Mouse (Mus musculus) heart, postnatal 0 days (tissue): Measurements from ENCODE around the gene Mpeg1.

Experiments used
- CTCF ChIP-seq: IDR thresholded peaks from 2 replicates; pipeline ENCODE4 v1.5.1; 2016; ENCODE audit warnings: antibody characterized with exemption, control low read depth, low read depth
- EP300 ChIP-seq: IDR thresholded peaks from 2 replicates; pipeline ENCODE4 v1.6.1; 2016; ENCODE audit warnings: antibody characterized with exemption, low read depth

DNA sequence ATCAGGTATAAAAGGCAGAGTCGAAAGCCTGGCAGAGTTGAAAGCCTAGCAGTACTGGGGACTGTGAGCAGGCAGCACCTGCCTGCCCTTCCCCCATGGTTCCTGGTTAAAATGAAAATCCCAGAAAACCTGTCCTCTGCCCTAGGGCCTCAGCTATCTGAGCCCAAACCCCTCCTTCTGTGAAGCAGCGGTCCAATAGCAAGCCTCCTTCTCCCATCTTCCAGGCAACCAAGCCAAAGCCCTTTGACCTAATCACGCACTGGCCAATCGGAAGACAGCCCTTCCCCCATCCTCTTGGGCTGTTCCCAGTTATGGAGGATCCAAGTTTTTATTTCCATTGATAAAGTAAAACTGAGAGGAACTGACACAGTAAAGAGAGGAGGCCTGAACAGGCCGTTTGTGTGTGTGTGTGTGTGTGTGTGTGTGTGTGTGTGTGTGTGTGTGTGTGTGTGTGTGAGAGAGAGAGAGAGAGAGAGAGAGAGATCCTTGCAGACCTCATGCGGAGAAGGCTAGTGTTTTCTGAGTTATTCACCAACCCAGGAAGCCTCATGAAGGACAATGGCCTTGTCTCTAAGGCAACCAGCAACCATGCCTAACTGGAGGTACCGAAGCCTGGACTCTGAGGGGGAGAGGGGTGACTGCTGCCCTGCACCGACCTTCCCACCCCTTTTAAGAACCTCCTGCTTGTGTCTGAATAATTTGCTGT is 28.5 kb downstream of the Mpeg1 start:
- no peak for TF ChIP-seq EP300
- no peak for TF ChIP-seq CTCF
